Mouse (Mus musculus): Measurements from ENCODE around the gene Mki67. TPM values are rescaled to one million over a fixed set of nuclear protein-coding genes. Genes with fewer than 3 reads are reported as not detected.

The Mki67 gene
- polyA plus RNA-seq, 1 experiment from 2014 or later, result 5.6 TPM

DNA sequence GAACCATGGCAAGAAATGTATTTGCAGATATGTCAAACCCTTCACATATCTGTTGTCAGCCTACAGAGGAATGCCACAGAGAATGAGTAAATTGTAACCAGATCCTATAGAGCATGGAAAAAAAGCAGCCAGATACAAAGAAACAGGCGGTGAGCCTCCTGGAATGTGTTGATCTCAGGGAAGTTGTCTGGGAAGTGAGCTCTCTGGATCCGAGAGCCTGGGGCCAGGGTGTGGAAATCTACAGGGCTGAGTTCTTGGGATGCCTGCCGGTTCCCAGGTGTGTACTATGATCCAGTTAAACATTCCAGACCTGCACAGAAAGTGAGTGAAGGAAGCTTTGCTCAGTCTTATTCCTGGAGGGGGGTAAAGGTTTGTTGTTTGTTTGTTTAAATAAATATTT is 24.3 kb upstream of the Mki67 start:
- Histone ChIP-seq H3K36me3 (ENCODE audit: control insufficient read depth, insufficient read depth, low read length) (no peaks in the 10 kb centered on the region), H3K4me2 (ENCODE audit: low read length) (no peak overlapping the region), H3K27me3 (replicated peaks; ENCODE audit: control insufficient read depth, insufficient read depth, low read length) (no peaks in the 10 kb centered on the region), H3K4me1 (ENCODE audit: control insufficient read depth, insufficient read depth, low read depth, low read length) (peaks cover 4% of the 10 kb centered on the region; the same call in 1 of the 2 replicates), H3K27ac (ENCODE audit: low read depth, low read length) (no peak overlapping the region), H3K9me3 (ENCODE audit: control insufficient read depth, low read length) (peaks cover 3% of the 10 kb centered on the region), H3K9ac (ENCODE audit: low read depth, low read length) (no peak overlapping the region), H3K4me3 (ENCODE audit: low read length) (no peak overlapping the region)
- ATAC-seq, result no peak
- 70% methylated on average over 3 of the region's 3 CpGs for WGBS

DNA sequence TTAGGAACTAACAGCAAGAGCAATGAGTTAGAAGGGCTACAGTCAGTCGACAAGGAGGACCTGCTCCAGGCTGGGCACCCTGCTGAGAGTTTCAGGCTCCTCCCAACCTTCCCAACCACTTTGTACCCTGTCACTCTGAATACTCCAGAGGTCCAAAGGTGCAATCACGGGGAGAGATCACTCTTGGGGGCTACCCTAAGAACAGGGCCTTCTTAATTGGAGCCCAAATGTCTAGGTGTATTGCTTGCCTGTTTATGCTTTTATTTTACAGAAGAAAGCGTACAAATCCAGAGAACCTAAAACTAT is 20.4 kb upstream of the Mki67 start:
- Histone ChIP-seq H3K9me3 (ENCODE audit: control insufficient read depth, low read length) (no peaks in the 10 kb centered on the region), H3K4me1 (ENCODE audit: control insufficient read depth, insufficient read depth, low read depth, low read length) (peaks cover 4% of the 10 kb centered on the region; the same call in 1 of the 2 replicates), H3K27ac (ENCODE audit: low read depth, low read length) (no peak overlapping the region), H3K9ac (ENCODE audit: low read depth, low read length) (no peak overlapping the region), H3K27me3 (replicated peaks; ENCODE audit: control insufficient read depth, insufficient read depth, low read length) (no peaks in the 10 kb centered on the region), H3K4me3 (ENCODE audit: low read length) (no peak overlapping the region), H3K4me2 (ENCODE audit: low read length) (no peak overlapping the region), H3K36me3 (ENCODE audit: control insufficient read depth, insufficient read depth, low read length) (no peaks in the 10 kb centered on the region)
- WGBS, result 38% methylated on average over 3 of the region's 3 CpGs
- ATAC-seq, result peak; percentile 48; the same call in 1 of the 2 replicates

DNA sequence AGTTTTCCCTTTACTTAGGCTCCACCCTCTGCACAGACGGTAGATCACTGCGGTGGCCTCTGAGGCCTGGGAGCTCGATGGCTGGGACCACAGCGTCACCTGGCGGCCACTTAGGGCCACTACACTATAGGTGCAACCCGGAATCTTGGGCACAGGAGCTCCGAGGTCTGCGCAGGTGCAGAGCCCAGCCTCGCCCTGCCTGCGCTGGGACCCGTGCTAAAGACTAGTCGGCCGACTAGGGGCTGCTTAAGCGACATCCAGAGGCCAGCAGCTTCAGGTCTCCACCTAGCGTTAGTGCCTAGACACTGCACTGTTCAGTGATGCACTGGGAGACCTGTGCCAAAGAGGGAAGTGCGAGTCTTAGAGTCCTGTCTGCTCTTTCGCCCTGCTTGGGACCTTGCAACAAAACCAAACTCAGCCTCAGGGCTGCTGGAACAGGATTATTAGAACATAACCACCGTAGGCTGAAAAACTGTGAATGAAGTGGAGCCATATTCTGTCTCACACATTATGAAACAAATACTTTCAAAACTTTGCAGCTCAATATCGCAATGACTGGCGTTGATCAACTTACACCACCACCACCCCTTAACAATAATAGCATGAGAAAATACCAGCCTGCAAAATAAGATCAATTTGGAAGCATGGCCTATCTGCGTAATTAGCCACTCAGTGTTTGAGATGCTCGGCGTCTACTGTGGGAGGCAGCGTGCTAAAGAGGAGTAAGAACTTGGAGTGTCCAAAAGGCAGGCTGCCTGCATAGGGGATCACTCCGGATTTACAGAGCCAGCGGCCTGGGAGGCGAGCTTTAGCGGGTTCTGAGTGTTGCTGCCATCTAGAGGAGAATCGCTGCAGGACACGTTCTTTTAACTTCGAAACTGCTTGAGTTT is 19.8 kb upstream of the Mki67 start:
- WGBS, result 18% methylated on average over 31 of the region's 31 CpGs
- Histone ChIP-seq H3K4me3 (ENCODE audit: low read length) (peak overlapping the region; percentile 20), H3K4me2 (ENCODE audit: low read length) (peak overlapping the region; percentile 54), H3K27ac (ENCODE audit: low read depth, low read length) (no peak overlapping the region), H3K4me1 (ENCODE audit: control insufficient read depth, insufficient read depth, low read depth, low read length) (peaks cover 4% of the 10 kb centered on the region; the same call in 1 of the 2 replicates), H3K9me3 (ENCODE audit: control insufficient read depth, low read length) (no peaks in the 10 kb centered on the region), H3K36me3 (ENCODE audit: control insufficient read depth, insufficient read depth, low read length) (no peaks in the 10 kb centered on the region), H3K9ac (ENCODE audit: low read depth, low read length) (peak overlapping the region; percentile 18; the same call in 1 of the 2 replicates), H3K27me3 (replicated peaks; ENCODE audit: control insufficient read depth, insufficient read depth, low read length) (no peaks in the 10 kb centered on the region)
- ATAC-seq, result peak; percentile 97

DNA sequence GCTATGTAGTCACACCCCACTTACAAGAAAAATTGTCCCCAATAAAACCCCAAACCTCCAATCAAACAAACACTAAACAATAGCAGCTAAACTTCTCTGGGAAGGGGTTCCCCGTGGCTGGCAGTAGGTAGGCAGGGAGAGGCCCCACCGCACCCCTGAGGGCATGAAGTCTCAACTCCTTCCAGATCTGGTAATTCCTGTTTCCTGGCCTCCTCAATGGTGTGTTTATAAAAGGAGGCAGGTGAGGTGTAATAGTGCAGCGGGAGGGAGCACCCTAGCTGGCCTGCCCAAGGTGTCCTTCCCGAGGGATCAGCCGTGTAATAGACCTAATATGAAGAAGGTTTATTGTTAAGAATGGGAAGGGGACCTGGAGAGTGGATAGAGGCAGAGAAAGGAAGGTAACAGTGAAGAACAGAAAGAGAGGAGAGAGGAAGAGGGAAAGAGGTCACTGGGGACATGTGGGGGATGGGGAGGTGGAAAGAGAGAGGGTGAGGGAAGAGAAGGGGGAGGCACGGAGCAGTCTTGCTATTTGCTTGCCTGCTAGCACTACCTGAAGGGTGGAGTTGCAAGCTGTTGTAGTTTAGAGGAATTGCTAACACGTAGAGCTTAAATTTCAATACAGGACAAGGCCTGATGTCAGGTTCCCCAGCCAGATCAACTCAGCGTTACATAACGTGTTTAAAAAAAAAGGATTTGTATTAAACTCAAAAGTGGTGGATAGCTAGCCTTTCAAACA is 18.9 kb upstream of the Mki67 start:
- 87% methylated on average over 9 of the region's 9 CpGs for WGBS
- peaks cover 4% of the 10 kb centered on the region; the same call in 1 of the 2 replicates for H3K4me1 ChIP-seq (ENCODE audit: control insufficient read depth, insufficient read depth, low read depth, low read length)
- H3K27me3 ChIP-seq (replicated peaks; ENCODE audit: control insufficient read depth, insufficient read depth, low read length), result no peaks in the 10 kb centered on the region
- no peaks in the 10 kb centered on the region for H3K36me3 ChIP-seq (ENCODE audit: control insufficient read depth, insufficient read depth, low read length)
- peak; percentile 25; the same call in 1 of the 2 replicates for ATAC-seq
- H3K9me3 ChIP-seq (ENCODE audit: control insufficient read depth, low read length), result no peaks in the 10 kb centered on the region
- no peak overlapping the region for H3K27ac ChIP-seq (ENCODE audit: low read depth, low read length)
- no peak overlapping the region for H3K9ac ChIP-seq (ENCODE audit: low read depth, low read length)
- H3K4me3 ChIP-seq (ENCODE audit: low read length), result no peak overlapping the region
- H3K4me2 ChIP-seq (ENCODE audit: low read length), result peak overlapping the region; percentile 54

DNA sequence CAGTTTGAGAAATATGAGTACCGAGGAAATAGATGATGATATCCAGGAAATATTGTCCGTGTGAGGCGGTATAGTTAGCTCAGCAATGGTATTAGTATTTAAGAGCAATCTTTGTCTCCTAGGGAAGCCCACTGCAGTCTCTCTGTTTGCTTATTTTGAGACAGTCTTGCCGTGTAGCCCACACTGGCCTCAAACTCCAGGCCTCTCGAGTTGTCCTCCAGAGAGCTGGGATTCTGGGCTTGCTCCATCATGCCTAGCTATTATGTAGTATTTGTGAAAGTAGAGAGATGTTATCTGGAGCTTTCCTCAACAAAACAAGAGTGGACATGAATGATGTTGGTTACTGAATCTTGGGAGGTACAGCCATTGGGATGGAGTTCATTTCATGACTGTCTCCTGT is 18.2 kb upstream of the Mki67 start:
- 92% methylated on average over 5 of the region's 5 CpGs for WGBS
- H3K27ac ChIP-seq (ENCODE audit: low read depth, low read length), result no peak overlapping the region
- no peak overlapping the region for H3K9ac ChIP-seq (ENCODE audit: low read depth, low read length)
- no peaks in the 10 kb centered on the region for H3K36me3 ChIP-seq (ENCODE audit: control insufficient read depth, insufficient read depth, low read length)
- H3K4me3 ChIP-seq (ENCODE audit: low read length), result no peak overlapping the region
- no peak overlapping the region for H3K4me2 ChIP-seq (ENCODE audit: low read length)
- peaks cover 4% of the 10 kb centered on the region; the same call in 1 of the 2 replicates for H3K4me1 ChIP-seq (ENCODE audit: control insufficient read depth, insufficient read depth, low read depth, low read length)
- ATAC-seq, result no peak
- H3K9me3 ChIP-seq (ENCODE audit: control insufficient read depth, low read length), result no peaks in the 10 kb centered on the region
- no peaks in the 10 kb centered on the region for H3K27me3 ChIP-seq (replicated peaks; ENCODE audit: control insufficient read depth, insufficient read depth, low read length)

DNA sequence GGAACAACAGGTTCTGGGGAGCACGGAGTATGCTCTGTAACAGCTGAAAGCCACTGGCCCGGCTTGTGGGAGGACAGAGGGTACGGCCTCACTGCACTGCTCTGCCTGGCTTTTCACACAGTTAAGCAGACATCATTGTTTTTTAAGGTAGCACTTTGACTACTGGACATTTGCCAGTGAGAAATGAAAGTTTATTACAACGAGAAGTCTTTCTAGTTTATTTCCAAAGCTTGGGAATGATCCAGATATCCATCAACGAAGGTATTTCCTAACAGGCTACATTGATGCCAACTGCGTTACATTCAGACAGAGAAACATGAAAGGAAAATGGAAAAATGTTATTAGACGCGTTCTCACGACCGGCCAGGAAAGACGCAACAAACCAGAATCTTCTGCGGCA is 11.9 kb upstream of the Mki67 start:
- no peak overlapping the region for H3K4me3 ChIP-seq (ENCODE audit: low read length)
- no peak overlapping the region for H3K27ac ChIP-seq (ENCODE audit: low read depth, low read length)
- H3K27me3 ChIP-seq (replicated peaks; ENCODE audit: control insufficient read depth, insufficient read depth, low read length), result no peaks in the 10 kb centered on the region
- no peaks in the 10 kb centered on the region for H3K36me3 ChIP-seq (ENCODE audit: control insufficient read depth, insufficient read depth, low read length)
- H3K4me2 ChIP-seq (ENCODE audit: low read length), result no peak overlapping the region
- 94% methylated on average over 12 of the region's 12 CpGs for WGBS
- no peaks in the 10 kb centered on the region for H3K9me3 ChIP-seq (ENCODE audit: control insufficient read depth, low read length)
- H3K9ac ChIP-seq (ENCODE audit: low read depth, low read length), result no peak overlapping the region
- H3K4me1 ChIP-seq (ENCODE audit: control insufficient read depth, insufficient read depth, low read depth, low read length), result no peaks in the 10 kb centered on the region
- ATAC-seq, result no peak

DNA sequence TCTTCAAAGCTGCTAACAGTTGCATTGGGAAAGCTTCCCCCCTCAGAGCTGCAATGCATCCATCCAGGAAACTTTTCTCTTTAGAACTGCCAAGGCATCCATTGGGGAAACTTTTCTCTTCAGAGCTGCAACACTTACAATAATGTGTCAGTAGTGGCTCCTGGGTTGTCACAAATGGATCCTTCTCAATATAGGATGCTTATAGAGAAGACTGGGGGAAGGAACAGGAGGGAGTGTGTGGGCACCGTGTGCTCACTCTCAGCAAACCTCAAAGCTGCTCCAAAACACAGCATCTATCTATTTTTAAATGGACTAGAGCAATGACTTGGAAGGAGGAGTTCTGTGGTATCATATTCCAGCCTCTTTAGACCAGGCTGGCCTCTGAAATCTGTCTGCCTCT is 10.5 kb upstream of the Mki67 start:
- Histone ChIP-seq H3K4me3 (ENCODE audit: low read length) (no peak overlapping the region), H3K4me2 (ENCODE audit: low read length) (no peak overlapping the region), H3K9me3 (ENCODE audit: control insufficient read depth, low read length) (no peaks in the 10 kb centered on the region), H3K4me1 (ENCODE audit: control insufficient read depth, insufficient read depth, low read depth, low read length) (no peaks in the 10 kb centered on the region), H3K27ac (ENCODE audit: low read depth, low read length) (no peak overlapping the region), H3K36me3 (ENCODE audit: control insufficient read depth, insufficient read depth, low read length) (no peaks in the 10 kb centered on the region), H3K27me3 (replicated peaks; ENCODE audit: control insufficient read depth, insufficient read depth, low read length) (no peaks in the 10 kb centered on the region), H3K9ac (ENCODE audit: low read depth, low read length) (no peak overlapping the region)
- WGBS, result 88% methylated on average over 1 of the region's 1 CpGs
- no peak for ATAC-seq

DNA sequence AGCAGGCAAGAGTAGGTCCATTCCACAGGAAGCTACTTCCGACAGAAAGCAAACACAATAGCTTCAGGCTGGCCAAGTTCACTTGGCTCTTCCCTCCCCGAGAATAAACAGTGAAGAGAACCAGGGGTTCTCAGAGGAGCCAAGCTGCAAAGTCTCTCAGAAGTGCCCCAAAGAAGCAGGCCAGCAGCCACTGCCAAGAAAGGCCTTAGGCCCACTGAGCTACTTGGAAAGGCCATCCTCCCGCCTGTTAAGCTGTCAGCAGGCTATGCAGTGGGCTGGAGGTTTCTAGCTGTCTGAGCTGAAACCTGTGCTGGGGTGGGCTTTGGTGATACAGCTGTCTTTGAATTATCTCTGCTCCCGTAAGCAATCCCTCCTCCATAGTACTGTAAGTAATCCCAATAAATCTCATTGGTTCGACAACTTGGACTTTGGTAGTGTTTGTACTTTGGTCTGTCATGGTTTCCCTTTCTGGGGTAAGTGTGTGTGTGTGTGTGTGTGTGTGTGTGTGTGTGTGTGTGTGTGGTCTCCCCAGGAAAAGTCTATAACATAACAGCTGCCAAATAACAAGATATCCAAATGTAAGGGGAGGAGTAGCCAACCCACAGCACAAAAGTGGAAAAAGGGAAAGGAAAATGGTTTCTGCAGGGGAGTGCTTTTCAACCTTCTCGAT is 7.6 kb upstream of the Mki67 start:
- H3K4me2 ChIP-seq (ENCODE audit: low read length), result no peak overlapping the region
- no peaks in the 10 kb centered on the region for H3K9me3 ChIP-seq (ENCODE audit: control insufficient read depth, low read length)
- H3K9ac ChIP-seq (ENCODE audit: low read depth, low read length), result no peak overlapping the region
- H3K27me3 ChIP-seq (replicated peaks; ENCODE audit: control insufficient read depth, insufficient read depth, low read length), result no peaks in the 10 kb centered on the region
- H3K4me3 ChIP-seq (ENCODE audit: low read length), result no peak overlapping the region
- no peaks in the 10 kb centered on the region for H3K36me3 ChIP-seq (ENCODE audit: control insufficient read depth, insufficient read depth, low read length)
- 0 out of 2 replicates have a peak, but pooled peaks have one; percentile 30 for ATAC-seq
- peak overlapping the region; percentile 34; the same call in 1 of the 2 replicates for H3K27ac ChIP-seq (ENCODE audit: low read depth, low read length)
- no peaks in the 10 kb centered on the region for H3K4me1 ChIP-seq (ENCODE audit: control insufficient read depth, insufficient read depth, low read depth, low read length)
- 67% methylated on average over 6 of the region's 6 CpGs for WGBS

All from hindbrain, embryonic 16.5 days (tissue).